Mouse (Mus musculus): ENCODE results near the gene Atp8b4. TPM values are rescaled to one million over a fixed set of nuclear protein-coding genes. Genes with fewer than 3 reads are reported as not detected.

Gene Atp8b4
- polyA plus RNA-seq, 1 experiment from 2014 or later = 0.12 TPM

- H3K9ac ChIP-seq (ENCODE audit: low read depth, low read length) = no peak overlapping the region
- no peak overlapping the region for H3K4me2 ChIP-seq (replicated peaks; ENCODE audit: low read depth)
- TF ChIP-seq CTCF (IDR thresholded peaks at IDR 0.05; ENCODE audit: low read depth) = no peak
- no peaks in the 10 kb centered on the region for H3K9me3 ChIP-seq (ENCODE audit: control insufficient read depth)
- no peaks in the 10 kb centered on the region for H3K36me3 ChIP-seq (ENCODE audit: control insufficient read depth, insufficient read depth)
- H3K4me3 ChIP-seq (ENCODE audit: low read depth, low read length) = no peak overlapping the region
- H3K4me1 ChIP-seq (replicated peaks; ENCODE audit: control insufficient read depth, insufficient read depth, low read length) = no peaks in the 10 kb centered on the region
- ATAC-seq = no peak
- H3K27ac ChIP-seq (ENCODE audit: low read depth, low read length) = no peak overlapping the region
- no peaks in the 10 kb centered on the region for H3K27me3 ChIP-seq (replicated peaks; ENCODE audit: control insufficient read depth, insufficient read depth, low read length)
- WGBS = 63% methylated on average over 4 of the region's 4 CpGs
Measured at GRCm38 (mm10) chr2:126309994-126310393, 190.5 kb downstream of the Atp8b4 start.

- Histone ChIP-seq H3K4me2 (replicated peaks; ENCODE audit: low read depth) (no peak overlapping the region), H3K4me1 (replicated peaks; ENCODE audit: control insufficient read depth, insufficient read depth, low read length) (no peaks in the 10 kb centered on the region), H3K4me3 (ENCODE audit: low read depth, low read length) (no peak overlapping the region), H3K9me3 (ENCODE audit: control insufficient read depth) (no peaks in the 10 kb centered on the region), H3K27ac (ENCODE audit: low read depth, low read length) (no peak overlapping the region), H3K27me3 (replicated peaks; ENCODE audit: control insufficient read depth, insufficient read depth, low read length) (no peaks in the 10 kb centered on the region), H3K36me3 (ENCODE audit: control insufficient read depth, insufficient read depth) (no peaks in the 10 kb centered on the region), H3K9ac (ENCODE audit: low read depth, low read length) (no peak overlapping the region)
- no peak for ATAC-seq
- WGBS = 74% methylated on average over 5 of the region's 5 CpGs
- no peak for TF ChIP-seq CTCF (IDR thresholded peaks at IDR 0.05; ENCODE audit: low read depth)
Measured at GRCm38 (mm10) chr2:126304621-126305020, 195.9 kb downstream of the Atp8b4 start.

GRCm38 (mm10) chr2:126303226-126303625 lies 197.2 kb downstream of the Atp8b4 start:
- no peaks in the 10 kb centered on the region for H3K9me3 ChIP-seq (ENCODE audit: control insufficient read depth)
- H3K4me3 ChIP-seq (ENCODE audit: low read depth, low read length) = no peak overlapping the region
- no peak overlapping the region for H3K4me2 ChIP-seq (replicated peaks; ENCODE audit: low read depth)
- H3K36me3 ChIP-seq (ENCODE audit: control insufficient read depth, insufficient read depth) = no peaks in the 10 kb centered on the region
- no peak overlapping the region for H3K9ac ChIP-seq (ENCODE audit: low read depth, low read length)
- no peaks in the 10 kb centered on the region for H3K27me3 ChIP-seq (replicated peaks; ENCODE audit: control insufficient read depth, insufficient read depth, low read length)
- no peak overlapping the region for H3K27ac ChIP-seq (ENCODE audit: low read depth, low read length)
- 60% methylated on average over 3 of the region's 3 CpGs for WGBS
- ATAC-seq = no peak
- no peaks in the 10 kb centered on the region for H3K4me1 ChIP-seq (replicated peaks; ENCODE audit: control insufficient read depth, insufficient read depth, low read length)
- TF ChIP-seq CTCF (IDR thresholded peaks at IDR 0.05; ENCODE audit: low read depth) = no peak

GRCm38 (mm10) chr2:126302381-126302780 lies 198.1 kb downstream of the Atp8b4 start:
- no peaks in the 10 kb centered on the region for H3K27me3 ChIP-seq (replicated peaks; ENCODE audit: control insufficient read depth, insufficient read depth, low read length)
- no peak overlapping the region for H3K4me3 ChIP-seq (ENCODE audit: low read depth, low read length)
- WGBS = 60% methylated on average over 3 of the region's 3 CpGs
- no peak overlapping the region for H3K9ac ChIP-seq (ENCODE audit: low read depth, low read length)
- no peak overlapping the region for H3K4me2 ChIP-seq (replicated peaks; ENCODE audit: low read depth)
- no peaks in the 10 kb centered on the region for H3K4me1 ChIP-seq (replicated peaks; ENCODE audit: control insufficient read depth, insufficient read depth, low read length)
- no peaks in the 10 kb centered on the region for H3K36me3 ChIP-seq (ENCODE audit: control insufficient read depth, insufficient read depth)
- H3K27ac ChIP-seq (ENCODE audit: low read depth, low read length) = no peak overlapping the region
- ATAC-seq = no peak
- H3K9me3 ChIP-seq (ENCODE audit: control insufficient read depth) = no peaks in the 10 kb centered on the region
- no peak for TF ChIP-seq CTCF (IDR thresholded peaks at IDR 0.05; ENCODE audit: low read depth)

GRCm38 (mm10) chr2:126290702-126291101 lies 209.8 kb downstream of the Atp8b4 start:
- Histone ChIP-seq H3K9me3 (ENCODE audit: control insufficient read depth) (no peaks in the 10 kb centered on the region), H3K4me2 (replicated peaks; ENCODE audit: low read depth) (no peak overlapping the region), H3K9ac (ENCODE audit: low read depth, low read length) (no peak overlapping the region), H3K36me3 (ENCODE audit: control insufficient read depth, insufficient read depth) (no peaks in the 10 kb centered on the region), H3K4me1 (replicated peaks; ENCODE audit: control insufficient read depth, insufficient read depth, low read length) (no peaks in the 10 kb centered on the region), H3K27ac (ENCODE audit: low read depth, low read length) (no peak overlapping the region), H3K4me3 (ENCODE audit: low read depth, low read length) (no peak overlapping the region), H3K27me3 (replicated peaks; ENCODE audit: control insufficient read depth, insufficient read depth, low read length) (no peaks in the 10 kb centered on the region)
- WGBS = 74% methylated on average over 7 of the region's 7 CpGs
- TF ChIP-seq CTCF (IDR thresholded peaks at IDR 0.05; ENCODE audit: low read depth) = no peak
- ATAC-seq = no peak

- H3K9ac ChIP-seq (ENCODE audit: low read depth, low read length) = no peak overlapping the region
- no peak for TF ChIP-seq CTCF (IDR thresholded peaks at IDR 0.05; ENCODE audit: low read depth)
- no peak for ATAC-seq
- H3K36me3 ChIP-seq (ENCODE audit: control insufficient read depth, insufficient read depth) = no peaks in the 10 kb centered on the region
- no peaks in the 10 kb centered on the region for H3K27me3 ChIP-seq (replicated peaks; ENCODE audit: control insufficient read depth, insufficient read depth, low read length)
- no peak overlapping the region for H3K4me2 ChIP-seq (replicated peaks; ENCODE audit: low read depth)
- H3K4me3 ChIP-seq (ENCODE audit: low read depth, low read length) = no peak overlapping the region
- WGBS = 88% methylated on average over 5 of the region's 5 CpGs
- H3K4me1 ChIP-seq (replicated peaks; ENCODE audit: control insufficient read depth, insufficient read depth, low read length) = no peaks in the 10 kb centered on the region
- H3K27ac ChIP-seq (ENCODE audit: low read depth, low read length) = no peak overlapping the region
- no peaks in the 10 kb centered on the region for H3K9me3 ChIP-seq (ENCODE audit: control insufficient read depth)
Measured at GRCm38 (mm10) chr2:126287942-126288341, 212.5 kb downstream of the Atp8b4 start.

GRCm38 (mm10) chr2:126286420-126286819 lies 214.1 kb downstream of the Atp8b4 start:
- no peaks in the 10 kb centered on the region for H3K9me3 ChIP-seq (ENCODE audit: control insufficient read depth)
- H3K4me1 ChIP-seq (replicated peaks; ENCODE audit: control insufficient read depth, insufficient read depth, low read length) = no peaks in the 10 kb centered on the region
- H3K4me2 ChIP-seq (replicated peaks; ENCODE audit: low read depth) = no peak overlapping the region
- H3K9ac ChIP-seq (ENCODE audit: low read depth, low read length) = no peak overlapping the region
- no peak for TF ChIP-seq CTCF (IDR thresholded peaks at IDR 0.05; ENCODE audit: low read depth)
- no peaks in the 10 kb centered on the region for H3K27me3 ChIP-seq (replicated peaks; ENCODE audit: control insufficient read depth, insufficient read depth, low read length)
- H3K27ac ChIP-seq (ENCODE audit: low read depth, low read length) = no peak overlapping the region
- H3K36me3 ChIP-seq (ENCODE audit: control insufficient read depth, insufficient read depth) = no peaks in the 10 kb centered on the region
- no peak for ATAC-seq
- 51% methylated on average over 7 of the region's 7 CpGs for WGBS
- no peak overlapping the region for H3K4me3 ChIP-seq (ENCODE audit: low read depth, low read length)

Measured in intestine, postnatal 0 days (tissue).